Mouse (Mus musculus) kidney, adult 2 months (tissue): ENCODE measurements at regions not wholly inside any gene's neighbourhood (a gene's known extent, or its start where the extent isn't known, plus 50 kb on each side); places are given as distances from the start of the nearest gene placed in this dataset.

Experiments
- CTCF ChIP-seq: fragments of 200-500 bp; conservative IDR thresholded peaks from 2 replicates; pipeline ENCODE4 v1.5.1; 2011; ENCODE audit warnings: low read depth, mild to moderate bottlenecking, control low read depth, low read length, moderate library complexity, mixed read lengths; ENCODE audit not compliant: insufficient read depth, insufficient read length
- POLR2A ChIP-seq: fragments of 200-500 bp; IDR thresholded peaks from one replicate; pipeline ENCODE4 v1.6.1; 2011; ENCODE audit warnings: low read depth, low read length, control low read depth

DNA sequence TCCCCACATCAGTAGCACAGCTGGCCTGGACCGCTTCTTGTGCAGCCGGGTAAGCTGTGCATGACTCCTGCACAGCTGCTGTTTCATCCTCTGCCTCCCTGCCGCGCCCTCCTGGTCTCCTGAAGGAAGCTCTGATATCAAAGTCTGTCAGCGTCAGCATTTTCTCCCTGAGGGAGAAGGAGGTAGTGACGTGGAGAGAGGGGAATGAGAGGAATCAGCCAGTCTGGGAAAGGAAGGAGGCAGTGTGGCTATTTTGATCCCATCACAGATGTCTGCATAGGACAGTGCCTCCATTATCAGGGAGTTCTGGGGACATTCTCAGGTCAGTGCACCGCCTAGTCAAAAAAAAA, 62.6 kb upstream of the Eml4 start:
- TF ChIP-seq POLR2A (no peak), CTCF (no peak)
